Mouse (Mus musculus): ENCODE measurements around the gene Ror1. TPM values are rescaled to one million over a fixed set of nuclear protein-coding genes. Genes with fewer than 3 reads are reported as not detected.

Ror1 gene
- polyA plus RNA-seq, 1 experiment from 2014 or later: 2.5 TPM

- H3K36me3 ChIP-seq (ENCODE audit: control insufficient read depth, insufficient read depth): no peaks in the 10 kb centered on the region
- no peak overlapping the region for H3K4me2 ChIP-seq (replicated peaks; ENCODE audit: low read depth)
- whole genome bisulfite sequencing: 83% methylated on average over 13 of the region's 13 CpGs
- no peak overlapping the region for H3K27ac ChIP-seq (ENCODE audit: low read depth, low read length)
- 0 out of 2 replicates have a peak, but pooled peaks cover 4% of the 10 kb centered on the region for H3K4me1 ChIP-seq (replicated peaks; ENCODE audit: control insufficient read depth, insufficient read depth, low read length)
- no peak for TF ChIP-seq CTCF (IDR thresholded peaks at IDR 0.05; ENCODE audit: low read depth)
- no peak for ATAC-seq
- H3K27me3 ChIP-seq (replicated peaks; ENCODE audit: control insufficient read depth, insufficient read depth, low read length): no peaks in the 10 kb centered on the region
- H3K4me3 ChIP-seq (ENCODE audit: low read depth, low read length): no peak overlapping the region
- H3K9me3 ChIP-seq (ENCODE audit: control insufficient read depth): no peaks in the 10 kb centered on the region
- no peak overlapping the region for H3K9ac ChIP-seq (ENCODE audit: low read depth, low read length)
These were observed 126.6 kb downstream of the Ror1 start for GRCm38 (mm10) chr4:100221978-100222737.

GRCm38 (mm10) chr4:100223532-100223931, 127.9 kb downstream of the Ror1 start:
- ATAC-seq: no peak
- WGBS: 58% methylated on average over 1 of the region's 1 CpGs
- TF ChIP-seq CTCF (IDR thresholded peaks at IDR 0.05; ENCODE audit: low read depth): no peak
- H3K4me1 ChIP-seq (replicated peaks; ENCODE audit: control insufficient read depth, insufficient read depth, low read length): 0 out of 2 replicates have a peak, but pooled peaks cover 4% of the 10 kb centered on the region
- no peak overlapping the region for H3K4me3 ChIP-seq (ENCODE audit: low read depth, low read length)
- H3K9ac ChIP-seq (ENCODE audit: low read depth, low read length): no peak overlapping the region
- no peaks in the 10 kb centered on the region for H3K27me3 ChIP-seq (replicated peaks; ENCODE audit: control insufficient read depth, insufficient read depth, low read length)
- no peaks in the 10 kb centered on the region for H3K36me3 ChIP-seq (ENCODE audit: control insufficient read depth, insufficient read depth)
- no peak overlapping the region for H3K4me2 ChIP-seq (replicated peaks; ENCODE audit: low read depth)
- H3K27ac ChIP-seq (ENCODE audit: low read depth, low read length): no peak overlapping the region
- H3K9me3 ChIP-seq (ENCODE audit: control insufficient read depth): no peaks in the 10 kb centered on the region

- WGBS: 76% methylated on average over 3 of the region's 3 CpGs
- Histone ChIP-seq H3K36me3 (ENCODE audit: control insufficient read depth, insufficient read depth) (no peaks in the 10 kb centered on the region), H3K9me3 (ENCODE audit: control insufficient read depth) (no peaks in the 10 kb centered on the region), H3K27ac (ENCODE audit: low read depth, low read length) (no peak overlapping the region), H3K9ac (ENCODE audit: low read depth, low read length) (no peak overlapping the region), H3K4me2 (replicated peaks; ENCODE audit: low read depth) (no peak overlapping the region), H3K4me1 (replicated peaks; ENCODE audit: control insufficient read depth, insufficient read depth, low read length) (0 out of 2 replicates have a peak, but pooled peaks cover 4% of the 10 kb centered on the region), H3K4me3 (ENCODE audit: low read depth, low read length) (no peak overlapping the region), H3K27me3 (replicated peaks; ENCODE audit: control insufficient read depth, insufficient read depth, low read length) (no peaks in the 10 kb centered on the region)
- ATAC-seq: no peak
- no peak for TF ChIP-seq CTCF (IDR thresholded peaks at IDR 0.05; ENCODE audit: low read depth)
These were observed 128.4 kb downstream of the Ror1 start for GRCm38 (mm10) chr4:100223965-100224364.

- WGBS: 31% methylated on average over 4 of the region's 4 CpGs
- no peak for ATAC-seq
- Histone ChIP-seq H3K36me3 (ENCODE audit: control insufficient read depth, insufficient read depth) (no peaks in the 10 kb centered on the region), H3K9me3 (ENCODE audit: control insufficient read depth) (no peaks in the 10 kb centered on the region), H3K4me2 (replicated peaks; ENCODE audit: low read depth) (no peak overlapping the region), H3K4me3 (ENCODE audit: low read depth, low read length) (no peak overlapping the region), H3K27ac (ENCODE audit: low read depth, low read length) (no peak overlapping the region), H3K4me1 (replicated peaks; ENCODE audit: control insufficient read depth, insufficient read depth, low read length) (0 out of 2 replicates have a peak, but pooled peaks cover 4% of the 10 kb centered on the region), H3K9ac (ENCODE audit: low read depth, low read length) (no peak overlapping the region), H3K27me3 (replicated peaks; ENCODE audit: control insufficient read depth, insufficient read depth, low read length) (no peaks in the 10 kb centered on the region)
- TF ChIP-seq CTCF (IDR thresholded peaks at IDR 0.05; ENCODE audit: low read depth): no peak
These were observed 131.0 kb downstream of the Ror1 start for GRCm38 (mm10) chr4:100226619-100227018.

GRCm38 (mm10) chr4:100228106-100228505, 132.5 kb downstream of the Ror1 start:
- 0 out of 2 replicates have a peak, but pooled peaks cover 4% of the 10 kb centered on the region for H3K4me1 ChIP-seq (replicated peaks; ENCODE audit: control insufficient read depth, insufficient read depth, low read length)
- no peak overlapping the region for H3K9ac ChIP-seq (ENCODE audit: low read depth, low read length)
- H3K27me3 ChIP-seq (replicated peaks; ENCODE audit: control insufficient read depth, insufficient read depth, low read length): no peaks in the 10 kb centered on the region
- no peak for ATAC-seq
- H3K9me3 ChIP-seq (ENCODE audit: control insufficient read depth): no peaks in the 10 kb centered on the region
- H3K36me3 ChIP-seq (ENCODE audit: control insufficient read depth, insufficient read depth): no peaks in the 10 kb centered on the region
- WGBS: 84% methylated on average over 3 of the region's 3 CpGs
- no peak overlapping the region for H3K4me3 ChIP-seq (ENCODE audit: low read depth, low read length)
- TF ChIP-seq CTCF (IDR thresholded peaks at IDR 0.05; ENCODE audit: low read depth): no peak
- H3K27ac ChIP-seq (ENCODE audit: low read depth, low read length): no peak overlapping the region
- no peak overlapping the region for H3K4me2 ChIP-seq (replicated peaks; ENCODE audit: low read depth)

- H3K4me2 ChIP-seq (replicated peaks; ENCODE audit: low read depth): no peak overlapping the region
- H3K9ac ChIP-seq (ENCODE audit: low read depth, low read length): no peak overlapping the region
- no peaks in the 10 kb centered on the region for H3K36me3 ChIP-seq (ENCODE audit: control insufficient read depth, insufficient read depth)
- 75% methylated on average over 5 of the region's 5 CpGs for WGBS
- no peaks in the 10 kb centered on the region for H3K27me3 ChIP-seq (replicated peaks; ENCODE audit: control insufficient read depth, insufficient read depth, low read length)
- H3K27ac ChIP-seq (ENCODE audit: low read depth, low read length): no peak overlapping the region
- H3K4me3 ChIP-seq (ENCODE audit: low read depth, low read length): no peak overlapping the region
- no peaks in the 10 kb centered on the region for H3K9me3 ChIP-seq (ENCODE audit: control insufficient read depth)
- ATAC-seq: no peak
- no peak for TF ChIP-seq CTCF (IDR thresholded peaks at IDR 0.05; ENCODE audit: low read depth)
- no peaks in the 10 kb centered on the region for H3K4me1 ChIP-seq (replicated peaks; ENCODE audit: control insufficient read depth, insufficient read depth, low read length)
These were observed 134.7 kb downstream of the Ror1 start for GRCm38 (mm10) chr4:100230245-100230644.

All from intestine, postnatal 0 days (tissue).